Mouse (Mus musculus): ENCODE results near the gene Pex26. TPM values are rescaled to one million over a fixed set of nuclear protein-coding genes. Genes with fewer than 3 reads are reported as not detected.

Pex26 gene
- total and polyA plus RNA-seq, 3 experiments = 8.6 to 16.9 (median 15.7) TPM

- peaks cover 3% of the 10 kb centered on the region; the same call in 1 of the 2 replicates for H3K4me1 ChIP-seq (ENCODE audit: insufficient read depth, low read depth, low read length)
- TF ChIP-seq GATA2 (IDR thresholded peaks at IDR 0.05; ENCODE audit: borderline replicate concordance, low read depth, low read length) = no peak
- no peak for TF ChIP-seq GATA1 (IDR thresholded peaks at IDR 0.05; ENCODE audit: borderline replicate concordance, low read length)
- no peak for TF ChIP-seq POLR2AphosphoS5 (IDR thresholded peaks at IDR 0.05; ENCODE audit: insufficient replicate concordance, low read depth, low read length)
- TF ChIP-seq CTCF (IDR thresholded peaks at IDR 0.05; ENCODE audit: low read depth, low read length) = no peak
- no peak for TF ChIP-seq TAL1 (conservative IDR thresholded peaks at IDR 0.05; ENCODE audit: low read depth, low read length)
- H3K9me3 ChIP-seq (replicated peaks) = no peaks in the 10 kb centered on the region
- H3K27me3 ChIP-seq (ENCODE audit: insufficient read depth, low read length) = no peaks in the 10 kb centered on the region
- no peak overlapping the region for H3K4me3 ChIP-seq (ENCODE audit: low read depth, low read length)
- DNase-seq (ENCODE audit: low spot score) (no peak), ATAC-seq (ENCODE audit: extremely low read depth, insufficient number of reproducible peaks, low FRiP score, poor library complexity, severe bottlenecking) (no peak)
- peaks cover 81% of the 10 kb centered on the region for H3K36me3 ChIP-seq (replicated peaks)
Measured at GRCm38 (mm10) chr6:121194061-121194955, 10.8 kb downstream of the Pex26 start.

GRCm38 (mm10) chr6:121194956-121195731 is 11.7 kb downstream of the Pex26 start:
- peaks cover 74% of the 10 kb centered on the region for H3K36me3 ChIP-seq (replicated peaks)
- no peak for TF ChIP-seq CTCF (IDR thresholded peaks at IDR 0.05; ENCODE audit: low read depth, low read length)
- no peak for TF ChIP-seq TAL1 (conservative IDR thresholded peaks at IDR 0.05; ENCODE audit: low read depth, low read length)
- no peak for TF ChIP-seq GATA1 (IDR thresholded peaks at IDR 0.05; ENCODE audit: borderline replicate concordance, low read length)
- TF ChIP-seq POLR2AphosphoS5 (IDR thresholded peaks at IDR 0.05; ENCODE audit: insufficient replicate concordance, low read depth, low read length) = no peak
- peaks cover 3% of the 10 kb centered on the region; the same call in 1 of the 2 replicates for H3K4me1 ChIP-seq (ENCODE audit: insufficient read depth, low read depth, low read length)
- ATAC-seq (ENCODE audit: extremely low read depth, insufficient number of reproducible peaks, low FRiP score, poor library complexity, severe bottlenecking) (no peak), DNase-seq (ENCODE audit: low spot score) (no peak)
- H3K4me3 ChIP-seq (ENCODE audit: low read depth, low read length) = no peak overlapping the region
- no peaks in the 10 kb centered on the region for H3K9me3 ChIP-seq (replicated peaks)
- H3K27me3 ChIP-seq (ENCODE audit: insufficient read depth, low read length) = no peaks in the 10 kb centered on the region

GRCm38 (mm10) chr6:121197807-121198365 is 14.4 kb downstream of the Pex26 start:
- no peaks in the 10 kb centered on the region for H3K27me3 ChIP-seq (ENCODE audit: insufficient read depth, low read length)
- no peak for ATAC-seq (ENCODE audit: extremely low read depth, insufficient number of reproducible peaks, low FRiP score, poor library complexity, severe bottlenecking)

GRCm38 (mm10) chr6:121200458-121200857 is 17.0 kb downstream of the Pex26 start:
- no peaks in the 10 kb centered on the region for H3K4me1 ChIP-seq (ENCODE audit: insufficient read depth, low read depth, low read length)
- H3K36me3 ChIP-seq (replicated peaks) = peaks cover 39% of the 10 kb centered on the region
- no peak for TF ChIP-seq CTCF (IDR thresholded peaks at IDR 0.05; ENCODE audit: low read depth, low read length)
- TF ChIP-seq GATA1 (IDR thresholded peaks at IDR 0.05; ENCODE audit: borderline replicate concordance, low read length) = no peak
- no peak for TF ChIP-seq TAL1 (conservative IDR thresholded peaks at IDR 0.05; ENCODE audit: low read depth, low read length)
- no peak for TF ChIP-seq GATA2 (IDR thresholded peaks at IDR 0.05; ENCODE audit: borderline replicate concordance, low read depth, low read length)
- no peak for TF ChIP-seq POLR2AphosphoS5 (IDR thresholded peaks at IDR 0.05; ENCODE audit: insufficient replicate concordance, low read depth, low read length)
- ATAC-seq (ENCODE audit: extremely low read depth, insufficient number of reproducible peaks, low FRiP score, poor library complexity, severe bottlenecking) (no peak), DNase-seq (ENCODE audit: low spot score) (no peak)
- H3K9me3 ChIP-seq (replicated peaks) = no peaks in the 10 kb centered on the region
- H3K4me3 ChIP-seq (ENCODE audit: low read depth, low read length) = no peak overlapping the region
- H3K27me3 ChIP-seq (ENCODE audit: insufficient read depth, low read length) = no peaks in the 10 kb centered on the region

More at GRCm38 (mm10) chr6:121197807-121198365, 14.4 kb downstream of the Pex26 start:
- peaks cover 55% of the 10 kb centered on the region for H3K36me3 ChIP-seq (replicated peaks)
- H3K4me3 ChIP-seq (ENCODE audit: low read depth, low read length) = no peak overlapping the region
- H3K4me1 ChIP-seq (ENCODE audit: insufficient read depth, low read depth, low read length) = no peaks in the 10 kb centered on the region
- TF ChIP-seq CTCF (IDR thresholded peaks at IDR 0.05; ENCODE audit: low read depth, low read length) (no peak), GATA1 (IDR thresholded peaks at IDR 0.05; ENCODE audit: borderline replicate concordance, low read length) (no peak), TAL1 (conservative IDR thresholded peaks at IDR 0.05; ENCODE audit: low read depth, low read length) (no peak), GATA2 (IDR thresholded peaks at IDR 0.05; ENCODE audit: borderline replicate concordance, low read depth, low read length) (no peak), POLR2AphosphoS5 (IDR thresholded peaks at IDR 0.05; ENCODE audit: insufficient replicate concordance, low read depth, low read length) (no peak)
- DNase-seq (ENCODE audit: low spot score) = no peak
- no peaks in the 10 kb centered on the region for H3K9me3 ChIP-seq (replicated peaks)

- DNase-seq (ENCODE audit: low spot score) = no peak
- H3K27me3 ChIP-seq (ENCODE audit: insufficient read depth, low read length) = no peaks in the 10 kb centered on the region
- ATAC-seq (ENCODE audit: extremely low read depth, insufficient number of reproducible peaks, low FRiP score, poor library complexity, severe bottlenecking) = no peak
- no peaks in the 10 kb centered on the region for H3K9me3 ChIP-seq (replicated peaks)
- H3K36me3 ChIP-seq (replicated peaks) = peaks cover 24% of the 10 kb centered on the region
- H3K4me3 ChIP-seq (ENCODE audit: low read depth, low read length) = no peak overlapping the region
- H3K4me1 ChIP-seq (ENCODE audit: insufficient read depth, low read depth, low read length) = no peaks in the 10 kb centered on the region
- TF ChIP-seq POLR2AphosphoS5 (IDR thresholded peaks at IDR 0.05; ENCODE audit: insufficient replicate concordance, low read depth, low read length) = no peak
- TF ChIP-seq GATA1 (IDR thresholded peaks at IDR 0.05; ENCODE audit: borderline replicate concordance, low read length) = no peak
- no peak for TF ChIP-seq CTCF (IDR thresholded peaks at IDR 0.05; ENCODE audit: low read depth, low read length)
- no peak for TF ChIP-seq GATA2 (IDR thresholded peaks at IDR 0.05; ENCODE audit: borderline replicate concordance, low read depth, low read length)
- TF ChIP-seq TAL1 (conservative IDR thresholded peaks at IDR 0.05; ENCODE audit: low read depth, low read length) = no peak
Measured at GRCm38 (mm10) chr6:121202026-121202425, 18.6 kb downstream of the Pex26 start.

Data from G1E (cell line).